Mouse (Mus musculus) MEL (cell line): ENCODE data around the gene Gm45716. TPM values are rescaled to one million over a fixed set of nuclear protein-coding genes. Genes with fewer than 3 reads are reported as not detected.

Experiments
- DNase-seq: peaks from one replicate; pipeline ENCODE4 v3.0.0; 2011; ENCODE audit warnings: low read depth, low spot score
- H3K27ac ChIP-seq: 2 replicates; pipeline ENCODE4 v1.5.1; 2012; ENCODE audit warnings: low read depth, mild to moderate bottlenecking, control low read depth, low read length, moderate library complexity; ENCODE audit not compliant: control insufficient read depth
- H3K27me3 ChIP-seq, 2 experiments: fragments of 150-350 bp in 1 of 2; sonication (generic) in 1 of 2; 2 replicates each; pipeline ENCODE4 v1.6.1; 2012; ENCODE audit warnings: low read length in 2 of 2, mild to moderate bottlenecking in 2 of 2, improper control_type of control experiment in 1 of 2, moderate library complexity in 1 of 2; ENCODE audit not compliant: insufficient read depth in 2 of 2, control insufficient read depth in 1 of 2
- H3K36me3 ChIP-seq, 2 experiments: 2 replicates each; pipeline ENCODE4 v1.6.1; 2012 to 2014; ENCODE audit warnings: low read length in 2 of 2, improper control_type of control experiment in 1 of 2, inconsistent platforms in 1 of 2, mild to moderate bottlenecking in 1 of 2; ENCODE audit not compliant: insufficient read depth in 2 of 2, control insufficient read depth in 1 of 2
- H3K4me1 ChIP-seq, 2 experiments: fragments of 150-350 bp in 1 of 2; sonication (generic) in 1 of 2; 2 replicates each; pipeline ENCODE4 v1.6.1; 2012; ENCODE audit warnings: low read length in 2 of 2, improper control_type of control experiment in 1 of 2, mild to moderate bottlenecking in 1 of 2; ENCODE audit not compliant: insufficient read depth in 2 of 2, control insufficient read depth in 1 of 2
- H3K4me3 ChIP-seq, 2 experiments: fragments of 150-350 bp in 1 of 2; sonication (generic) in 1 of 2; 2 replicates each; pipeline ENCODE4 v1.5.1; 2012; ENCODE audit warnings: low read depth in 2 of 2, low read length in 2 of 2, mild to moderate bottlenecking in 2 of 2, moderate library complexity in 2 of 2, control low read depth in 1 of 2, improper control_type of control experiment in 1 of 2; ENCODE audit not compliant: control insufficient read depth in 1 of 2, insufficient read depth in 1 of 2
- H3K79me2 ChIP-seq: 2 replicates; pipeline ENCODE4 v1.6.1; 2012; ENCODE audit warnings: mild to moderate bottlenecking, low read length, moderate library complexity; ENCODE audit not compliant: control insufficient read depth, poor library complexity, insufficient read depth
- H3K9ac ChIP-seq: 2 replicates; pipeline ENCODE4 v1.6.1; 2012; ENCODE audit warnings: low read depth, mild to moderate bottlenecking, control low read depth, low read length, moderate library complexity; ENCODE audit not compliant: control insufficient read depth, poor library complexity, severe bottlenecking
- H3K9me3 ChIP-seq: fragments of 150-350 bp; sonication (generic); replicated peaks from 2 replicates; pipeline ENCODE4 v1.6.1; 2012; ENCODE audit warnings: mild to moderate bottlenecking, low read length, improper control_type of control experiment, moderate library complexity; ENCODE audit not compliant: insufficient read depth
- BHLHE40 ChIP-seq: IDR thresholded peaks from 2 replicates; pipeline ENCODE4 v1.6.1; 2012; ENCODE audit warnings: low read depth, mild to moderate bottlenecking, inconsistent platforms, low read length, improper control_type of control experiment, borderline replicate concordance
- CHD1 ChIP-seq: IDR thresholded peaks from 2 replicates; pipeline ENCODE4 v1.6.1; 2012; ENCODE audit warnings: low read depth, mild to moderate bottlenecking, inconsistent platforms, low read length, improper control_type of control experiment
- CHD2 ChIP-seq: IDR thresholded peaks from 2 replicates; pipeline ENCODE4 v1.6.1; 2011; ENCODE audit warnings: low read length, improper control_type of control experiment
- ELF1 ChIP-seq: IDR thresholded peaks from 2 replicates; pipeline ENCODE4 v1.6.1; 2014; ENCODE audit warnings: low read depth, mild to moderate bottlenecking, inconsistent platforms, low read length, improper control_type of control experiment, moderate library complexity
- EP300 ChIP-seq, 2 experiments: IDR thresholded peaks; 2 replicates each; pipeline ENCODE4 v1.6.1; 2011; ENCODE audit warnings: improper control_type of control experiment in 2 of 2, low read length in 2 of 2, low read depth in 1 of 2, mild to moderate bottlenecking in 1 of 2
- ETS1 ChIP-seq: IDR thresholded peaks from 2 replicates; pipeline ENCODE4 v1.6.1; 2012; ENCODE audit warnings: low read depth, mild to moderate bottlenecking, inconsistent platforms, low read length, improper control_type of control experiment, moderate library complexity
- GABPA ChIP-seq: IDR thresholded peaks from 2 replicates; pipeline ENCODE4 v1.6.1; 2012; ENCODE audit warnings: low read depth, mild to moderate bottlenecking, inconsistent platforms, low read length, improper control_type of control experiment, moderate library complexity
- MAFK ChIP-seq: IDR thresholded peaks from 2 replicates; pipeline ENCODE4 v1.6.1; 2011; ENCODE audit warnings: low read depth, mild to moderate bottlenecking, low read length, improper control_type of control experiment, borderline replicate concordance
- MAX ChIP-seq: IDR thresholded peaks from 2 replicates; pipeline ENCODE4 v1.6.1; 2011; ENCODE audit warnings: low read length, improper control_type of control experiment
- MXI1 ChIP-seq: IDR thresholded peaks from 2 replicates; pipeline ENCODE4 v1.6.1; 2011; ENCODE audit warnings: mild to moderate bottlenecking, low read depth, low read length, improper control_type of control experiment
- MYB ChIP-seq: IDR thresholded peaks from 2 replicates; pipeline ENCODE4 v1.6.1; 2011; ENCODE audit warnings: mild to moderate bottlenecking, low read depth, low read length, improper control_type of control experiment
- MYC ChIP-seq: IDR thresholded peaks from 2 replicates; pipeline ENCODE4 v1.6.1; 2011; ENCODE audit warnings: low read depth, mild to moderate bottlenecking, low read length, improper control_type of control experiment, moderate library complexity
- POLR2AphosphoS2 ChIP-seq: IDR thresholded peaks from 2 replicates; pipeline ENCODE4 v1.6.1; 2011; ENCODE audit warnings: low read length, improper control_type of control experiment
- POLR2AphosphoS5 ChIP-seq: IDR thresholded peaks from 2 replicates; pipeline ENCODE4 v1.6.1; 2012; ENCODE audit warnings: low read depth, borderline replicate concordance, mild to moderate bottlenecking, inconsistent platforms, low read length, moderate library complexity, mixed read lengths
- RCOR1 ChIP-seq: IDR thresholded peaks from 2 replicates; pipeline ENCODE4 v1.6.1; 2012; ENCODE audit warnings: low read depth, mild to moderate bottlenecking, inconsistent platforms, low read length, improper control_type of control experiment
- TCF12 ChIP-seq: IDR thresholded peaks from 2 replicates; pipeline ENCODE4 v1.6.1; 2014; ENCODE audit warnings: low read depth, mild to moderate bottlenecking, inconsistent platforms, low read length, improper control_type of control experiment, moderate library complexity
- UBTF ChIP-seq: IDR thresholded peaks from 2 replicates; pipeline ENCODE4 v1.6.1; 2012; ENCODE audit warnings: low read depth, mild to moderate bottlenecking, inconsistent platforms, low read length, improper control_type of control experiment, moderate library complexity, borderline replicate concordance; ENCODE audit not compliant: insufficient read depth
- USF1 ChIP-seq: IDR thresholded peaks from 2 replicates; pipeline ENCODE4 v1.6.1; 2014; ENCODE audit warnings: low read depth, mild to moderate bottlenecking, inconsistent platforms, low read length, improper control_type of control experiment, moderate library complexity
- USF2 ChIP-seq, 2 experiments: IDR thresholded peaks; 2 replicates each; pipeline ENCODE4 v1.6.1; 2011 to 2012; ENCODE audit warnings: improper control_type of control experiment in 2 of 2, low read length in 2 of 2, borderline replicate concordance in 1 of 2, inconsistent platforms in 1 of 2, low read depth in 1 of 2, mild to moderate bottlenecking in 1 of 2; ENCODE audit not compliant: insufficient read depth in 1 of 2
- ZC3H11A ChIP-seq: IDR thresholded peaks from 2 replicates; pipeline ENCODE4 v1.6.1; 2012; ENCODE audit warnings: low read depth, mild to moderate bottlenecking, inconsistent platforms, low read length, improper control_type of control experiment
- ZKSCAN1 ChIP-seq: IDR thresholded peaks from 2 replicates; pipeline ENCODE4 v1.6.1; 2012; ENCODE audit warnings: low read depth, mild to moderate bottlenecking, inconsistent platforms, low read length, improper control_type of control experiment, moderate library complexity
- ZMIZ1 ChIP-seq: IDR thresholded peaks from 2 replicates; pipeline ENCODE4 v1.6.1; 2012; ENCODE audit warnings: low read depth, mild to moderate bottlenecking, inconsistent platforms, low read length, improper control_type of control experiment, moderate library complexity
- polyA plus RNA-seq, 2 experiments: library from polyadenylated mRNA; stranded (reverse) in 1 of 2; unstranded in 1 of 2; fragments of >175 nt in 1 of 2; fragments of >200 nt in 1 of 2; gene quantifications; 2 replicates each; pipeline versions ENCODE4 v1.2.1 to v1.2.4; 2012; ENCODE audit warnings: low replicate concordance in 2 of 2, low read depth in 1 of 2; ENCODE audit not compliant: insufficient read length in 2 of 2, insufficient read depth in 1 of 2, missing spikeins in 1 of 2
- total RNA-seq: library from RNA; depleted of rRNA; stranded (reverse); fragments of 300-350 nt; gene quantifications from 2 replicates; pipeline ENCODE4 v1.2.3, GENCODE M21; 2012

The Gm45716 gene
- total and polyA plus RNA-seq, 3 experiments = 2.9 to 4.1 TPM; not detected in 1

DNA sequence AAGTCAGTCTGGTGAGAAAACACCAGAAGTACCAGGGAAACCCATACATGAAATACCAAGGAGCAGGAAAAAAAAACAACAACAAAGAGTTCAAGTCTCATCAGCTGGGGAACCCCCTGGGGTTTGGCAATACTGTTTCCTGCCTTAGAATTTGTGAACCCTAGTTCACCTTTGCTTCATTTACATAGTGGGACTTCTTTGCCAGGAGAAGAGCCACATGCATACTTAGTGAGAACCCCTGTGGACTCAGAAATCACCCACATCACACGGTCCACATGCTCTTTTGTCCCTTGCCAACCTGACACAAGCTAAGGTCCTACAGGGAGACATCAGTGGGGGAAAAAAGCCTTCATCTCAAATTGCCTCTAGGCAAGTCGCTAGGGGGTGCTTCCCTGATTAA is 51.2 kb downstream of the Gm45716 start:
- Histone ChIP-seq H3K9me3 (no peaks in the 10 kb centered on the region), H3K79me2 (no peaks in the 10 kb centered on the region), H3K9ac (no peak overlapping the region), H3K4me3 (no peak overlapping the region), H3K27ac (no peak overlapping the region), H3K4me1 (no peaks in the 10 kb centered on the region; a peak in 1 of 4 replicates), H3K27me3 (peaks cover 2 to 12% of the 10 kb centered on the region in 2 experiments; a peak in 3 of 4 replicates), H3K36me3 (no peaks in the 10 kb centered on the region; a peak in 1 of 4 replicates)
- TF ChIP-seq USF1 (no peak), POLR2AphosphoS2 (no peak), ZKSCAN1 (no peak), EP300 (IDR thresholded peaks at IDR 0.05; ENCODE audit: low read depth in 1 of 2, low read length in 2 of 2) (no peak), CHD1 (no peak), POLR2AphosphoS5 (no peak), TCF12 (no peak), MAFK (no peak), CHD2 (no peak), ZMIZ1 (no peak), MAX (no peak), BHLHE40 (no peak), MYC (no peak), ETS1 (no peak), MXI1 (no peak), ZC3H11A (no peak), UBTF (no peak), RCOR1 (no peak)
- DNase-seq = no peak

DNA sequence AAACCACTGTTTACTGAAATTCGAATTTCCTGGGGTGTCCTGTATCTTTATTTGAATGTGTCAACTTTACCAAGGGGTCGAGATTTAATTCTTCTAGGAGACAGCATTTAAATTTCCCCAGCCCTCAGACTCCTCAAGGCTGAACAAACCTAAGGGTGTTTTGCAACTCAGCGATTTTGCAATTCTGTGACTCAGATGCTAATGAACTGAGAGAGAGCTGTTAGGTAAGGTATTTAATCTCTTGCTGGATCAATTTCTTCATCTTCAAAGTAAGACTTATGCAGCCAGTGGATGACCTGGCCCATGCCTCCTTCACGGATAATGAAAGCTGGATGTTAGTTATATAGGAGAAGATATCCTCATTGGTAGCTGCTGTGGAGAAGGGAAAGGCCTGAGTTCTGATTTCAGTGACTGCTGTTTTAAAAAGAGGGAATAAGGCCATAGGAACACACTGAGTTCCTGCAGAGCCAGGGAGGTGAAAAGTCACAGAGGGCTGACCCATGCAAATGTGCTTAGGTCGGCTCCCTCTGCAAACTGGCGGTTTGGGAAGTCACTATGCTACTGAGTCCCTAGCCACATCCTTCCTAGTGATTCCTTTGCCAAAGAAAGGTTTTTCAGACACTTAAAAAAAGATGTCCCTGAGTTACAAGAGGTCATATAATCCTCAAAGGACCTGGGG is 53.3 kb downstream of the Gm45716 start:
- Histone ChIP-seq H3K9me3 (no peaks in the 10 kb centered on the region), H3K27me3 (peaks cover 5 to 9% of the 10 kb centered on the region in 2 experiments), H3K27ac (no peak overlapping the region), H3K36me3 (no peaks in the 10 kb centered on the region; a peak in 1 of 4 replicates), H3K4me1 (no peaks in the 10 kb centered on the region; a peak in 1 of 4 replicates), H3K4me3 (no peak overlapping the region), H3K79me2 (no peaks in the 10 kb centered on the region), H3K9ac (no peak overlapping the region)
- no peak for TF ChIP-seq MAX
- no peak for TF ChIP-seq POLR2AphosphoS2
- no peak for TF ChIP-seq BHLHE40
- no peak for TF ChIP-seq MYB
- TF ChIP-seq ETS1 = no peak
- no peak for TF ChIP-seq EP300 (IDR thresholded peaks at IDR 0.05; ENCODE audit: low read depth in 1 of 2, low read length in 2 of 2)
- TF ChIP-seq USF2 (IDR thresholded peaks at IDR 0.05; ENCODE audit: borderline replicate concordance in 1 of 2, insufficient read depth in 1 of 2, low read depth in 1 of 2, low read length in 2 of 2) = no peak
- TF ChIP-seq GABPA = no peak
- TF ChIP-seq ELF1 = no peak
- DNase-seq = no peak
